Mouse (Mus musculus): ENCODE data around the gene Fam83f. TPM values are rescaled to one million over a fixed set of nuclear protein-coding genes. Genes with fewer than 3 reads are reported as not detected.

Fam83f gene
- total and polyA plus RNA-seq, 3 experiments: 0.21 TPM; not detected in 2

GRCm38 (mm10) chr15:80639874-80640273 lies 31.8 kb upstream of the Fam83f start:
- TF ChIP-seq EP300 (IDR thresholded peaks at IDR 0.05; ENCODE audit: insufficient read depth, low read depth, low read length) (no peak), CTCF (IDR thresholded peaks at IDR 0.05) (no peak), POLR2A (IDR thresholded peaks at IDR 0.05; ENCODE audit: insufficient read depth, low read depth, low read length) (no peak)
- Histone ChIP-seq H3K27me3 (ENCODE audit: control insufficient read depth, insufficient read depth, low read length) (no peaks in the 10 kb centered on the region), H3K9ac (ENCODE audit: low read depth, low read length) (no peak overlapping the region), H3K79me2 (replicated peaks; ENCODE audit: control insufficient read depth, insufficient read depth, low read length) (no peaks in the 10 kb centered on the region), H3K27ac (no peak overlapping the region), H3K4me1 (ENCODE audit: control insufficient read depth, insufficient read depth, low read length) (peaks cover 2% of the 10 kb centered on the region; the same call in 1 of the 2 replicates), H3K36me3 (ENCODE audit: control insufficient read depth, insufficient read depth, low read length) (no peaks in the 10 kb centered on the region), H3K4me3 (no peak overlapping the region)
- 75% methylated on average over 3 of the region's 3 CpGs for WGBS
- DNase-seq: no peak
- intact Hi-C loops (cut with DNase I): no loop called here

DNA sequence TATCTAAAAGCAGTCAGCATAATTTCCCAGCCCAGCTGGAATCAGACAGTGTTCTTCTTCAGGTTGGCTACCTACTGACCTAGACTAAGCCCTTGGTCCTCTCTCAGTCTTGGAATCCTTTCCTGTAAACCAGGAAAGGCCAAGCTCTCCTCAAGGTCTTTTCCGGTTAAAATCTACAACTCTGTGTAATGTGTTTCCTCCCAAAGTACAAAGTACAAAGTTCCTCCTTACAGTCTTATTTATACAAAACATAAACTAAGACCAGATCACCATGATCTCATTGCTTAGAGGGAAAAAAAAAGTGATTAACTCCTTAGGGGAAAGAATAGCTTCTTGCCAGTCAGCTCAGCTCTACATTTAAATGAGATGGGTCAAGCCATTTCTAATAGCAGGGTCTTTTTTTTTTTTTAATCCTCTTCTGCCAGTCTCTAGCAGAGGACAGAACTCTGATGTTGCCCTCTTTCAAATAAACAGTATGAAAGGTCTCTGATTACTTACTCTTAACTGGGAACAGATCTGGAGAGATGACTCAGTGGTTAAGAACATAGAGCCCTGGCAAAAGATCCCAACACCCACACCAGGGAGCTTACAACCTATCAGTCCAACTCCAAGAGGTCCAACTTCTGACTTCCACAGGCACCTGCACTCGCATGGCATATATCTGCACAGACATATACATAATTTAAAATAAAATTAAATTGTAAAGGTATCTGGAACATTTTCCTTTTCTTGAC lies 29.8 kb upstream of the Fam83f start:
- Histone ChIP-seq H3K79me2 (replicated peaks; ENCODE audit: control insufficient read depth, insufficient read depth, low read length) (no peaks in the 10 kb centered on the region), H3K4me1 (ENCODE audit: control insufficient read depth, insufficient read depth, low read length) (peaks cover 2% of the 10 kb centered on the region; the same call in 1 of the 2 replicates), H3K27ac (no peak overlapping the region), H3K4me3 (no peak overlapping the region), H3K36me3 (ENCODE audit: control insufficient read depth, insufficient read depth, low read length) (no peaks in the 10 kb centered on the region), H3K27me3 (ENCODE audit: control insufficient read depth, insufficient read depth, low read length) (no peaks in the 10 kb centered on the region), H3K9ac (ENCODE audit: low read depth, low read length) (no peak overlapping the region)
- intact Hi-C loops (cut with DNase I): no loop called here
- TF ChIP-seq EP300 (IDR thresholded peaks at IDR 0.05; ENCODE audit: insufficient read depth, low read depth, low read length) (no peak), POLR2A (IDR thresholded peaks at IDR 0.05; ENCODE audit: insufficient read depth, low read depth, low read length) (no peak), CTCF (IDR thresholded peaks at IDR 0.05) (no peak)
- DNase-seq: no peak
- WGBS: 80% methylated on average over 2 of the region's 2 CpGs

DNA sequence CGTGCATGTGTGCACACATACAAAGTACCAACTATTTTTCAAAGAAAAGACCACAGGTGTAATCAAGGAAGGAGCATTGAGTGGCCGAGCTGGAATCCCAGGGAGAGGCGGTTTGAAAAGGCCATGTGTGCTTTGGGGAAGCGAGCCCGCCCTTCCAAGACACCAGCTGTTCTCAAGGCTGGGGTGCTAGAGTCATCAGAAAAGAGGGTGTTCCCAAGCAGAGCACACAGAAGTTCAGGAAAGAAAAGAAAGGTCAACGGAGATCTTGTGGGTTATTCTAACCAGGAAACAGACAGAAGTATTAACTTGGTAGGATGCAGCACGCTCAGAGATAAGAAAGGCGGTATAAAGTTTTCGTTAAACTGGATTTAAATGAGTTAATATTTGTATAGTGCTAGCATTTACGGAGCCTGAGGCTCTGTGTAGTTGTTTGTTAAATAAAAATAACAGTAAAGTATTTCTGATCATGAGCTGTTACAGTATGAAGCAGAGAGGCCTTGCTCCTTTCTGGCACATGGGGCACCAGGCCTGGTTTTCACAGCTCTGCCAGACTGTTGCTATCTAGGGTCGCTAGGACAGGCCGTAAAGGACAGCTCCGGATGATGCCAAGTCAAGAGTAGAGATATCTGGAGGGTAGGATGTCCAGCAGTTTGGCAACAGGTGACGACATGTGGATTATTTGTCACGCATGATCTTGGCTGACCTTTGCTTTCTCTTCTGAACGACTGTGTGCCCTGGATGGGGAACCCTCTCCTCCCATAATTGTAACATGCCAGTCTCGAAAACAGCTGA lies 26.4 kb upstream of the Fam83f start:
- peak in 1 of 2 experiments; percentile 30 for DNase-seq

DNA sequence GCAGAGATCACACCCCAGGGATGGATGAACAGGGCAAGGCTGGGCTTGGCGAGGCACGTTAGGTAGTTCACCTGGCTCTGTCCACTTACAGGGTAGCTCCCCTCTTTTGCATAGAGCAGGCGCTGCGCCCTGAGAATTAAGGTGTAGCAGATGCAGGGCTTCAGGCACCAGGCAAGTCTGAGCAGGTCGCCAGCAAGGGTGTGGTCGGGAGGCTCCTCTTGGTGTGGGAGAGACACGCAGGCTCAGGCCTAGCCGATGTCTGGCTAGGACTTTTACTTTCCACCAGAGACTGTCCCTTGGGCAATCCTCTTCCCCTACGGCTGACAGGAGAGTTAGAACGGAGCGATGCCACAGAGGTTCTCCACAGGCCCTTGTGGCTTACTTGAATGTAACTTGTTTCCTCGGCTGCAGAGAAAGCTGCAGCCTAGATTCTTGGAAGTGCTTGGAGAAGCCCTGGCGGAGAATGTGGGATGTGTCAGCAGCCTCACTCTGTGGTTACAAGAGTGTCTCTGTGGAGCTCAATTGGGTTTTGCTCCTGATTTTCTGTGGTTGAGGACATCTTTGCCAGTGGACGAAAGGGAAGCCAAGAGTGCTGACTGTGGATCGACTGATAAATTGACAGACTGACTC lies 22.6 kb upstream of the Fam83f start:
- Histone ChIP-seq H3K4me3 (no peak overlapping the region), H3K27me3 (ENCODE audit: control insufficient read depth, insufficient read depth, low read length) (no peaks in the 10 kb centered on the region), H3K79me2 (replicated peaks; ENCODE audit: control insufficient read depth, insufficient read depth, low read length) (no peaks in the 10 kb centered on the region), H3K36me3 (ENCODE audit: control insufficient read depth, insufficient read depth, low read length) (no peaks in the 10 kb centered on the region), H3K4me1 (ENCODE audit: control insufficient read depth, insufficient read depth, low read length) (no peaks in the 10 kb centered on the region), H3K9ac (ENCODE audit: low read depth, low read length) (no peak overlapping the region), H3K27ac (no peak overlapping the region)
- no peak for TF ChIP-seq POLR2A (IDR thresholded peaks at IDR 0.05; ENCODE audit: insufficient read depth, low read depth, low read length)
- no peak for TF ChIP-seq EP300 (IDR thresholded peaks at IDR 0.05; ENCODE audit: insufficient read depth, low read depth, low read length)
- intact Hi-C loops (cut with DNase I): no loop called here
- WGBS: 53% methylated on average over 15 of the region's 15 CpGs
- no peak for DNase-seq

More for the DNA sequence above, 26.4 kb upstream of the Fam83f start:
- TF ChIP-seq EP300 (IDR thresholded peaks at IDR 0.05; ENCODE audit: insufficient read depth, low read depth, low read length): no peak
- no peak for TF ChIP-seq POLR2A (IDR thresholded peaks at IDR 0.05; ENCODE audit: insufficient read depth, low read depth, low read length)
- no peak for TF ChIP-seq CTCF (IDR thresholded peaks at IDR 0.05)
- no peaks in the 10 kb centered on the region for H3K4me1 ChIP-seq (ENCODE audit: control insufficient read depth, insufficient read depth, low read length)
- H3K4me3 ChIP-seq: no peak overlapping the region
- no peaks in the 10 kb centered on the region for H3K36me3 ChIP-seq (ENCODE audit: control insufficient read depth, insufficient read depth, low read length)
- intact Hi-C loops (cut with DNase I): no loop called here
- no peaks in the 10 kb centered on the region for H3K27me3 ChIP-seq (ENCODE audit: control insufficient read depth, insufficient read depth, low read length)
- no peaks in the 10 kb centered on the region for H3K79me2 ChIP-seq (replicated peaks; ENCODE audit: control insufficient read depth, insufficient read depth, low read length)
- no peak overlapping the region for H3K27ac ChIP-seq
- no peak overlapping the region for H3K9ac ChIP-seq (ENCODE audit: low read depth, low read length)
- WGBS: 72% methylated on average over 17 of the region's 17 CpGs

GRCm38 (mm10) chr15:80650412-80650811 lies 21.2 kb upstream of the Fam83f start:
- H3K36me3 ChIP-seq (ENCODE audit: control insufficient read depth, insufficient read depth, low read length): no peaks in the 10 kb centered on the region
- no peaks in the 10 kb centered on the region for H3K4me1 ChIP-seq (ENCODE audit: control insufficient read depth, insufficient read depth, low read length)
- TF ChIP-seq CTCF (IDR thresholded peaks at IDR 0.05) (no peak), POLR2A (IDR thresholded peaks at IDR 0.05; ENCODE audit: insufficient read depth, low read depth, low read length) (no peak), EP300 (IDR thresholded peaks at IDR 0.05; ENCODE audit: insufficient read depth, low read depth, low read length) (no peak)
- no peak overlapping the region for H3K9ac ChIP-seq (ENCODE audit: low read depth, low read length)
- H3K27ac ChIP-seq: no peak overlapping the region
- no peak for DNase-seq
- intact Hi-C loops (cut with DNase I): no loop called here
- no peaks in the 10 kb centered on the region for H3K27me3 ChIP-seq (ENCODE audit: control insufficient read depth, insufficient read depth, low read length)
- H3K79me2 ChIP-seq (replicated peaks; ENCODE audit: control insufficient read depth, insufficient read depth, low read length): no peaks in the 10 kb centered on the region
- WGBS: 100% methylated on average over 2 of the region's 2 CpGs
- H3K4me3 ChIP-seq: no peak overlapping the region
